Comparison of ENCODE assay signal across 17 mouse cellular contexts in genomic region chr11:87254149-87254548, GRCm38 (mm10).
A peak's percentile ranks its signal among the peaks of the same experiment; 100 is the strongest.
DNase-seq lines count a peak whose midpoint lies in the region; TF ChIP-seq lines count a peak whose summit lies in the region.
"Had no signal": no experiment of that assay in that cellular context is flagged by ENCODE, and none has a peak within 500 bp of the region (broad histone marks: within the 10 kb centered on the region; RNA-seq: fewer than 3 reads in every experiment).

No protein-coding gene starts in this region.

- no peaks in the 10 kb centered on the region for H3K27me3 ChIP-seq in testis, adult 2 months (ENCODE audit: control insufficient read depth, insufficient read depth, low read length)
- H3K27me3 ChIP-seq: midbrain, embryonic 13.5 days had no signal

- DNase-seq in heart, adult 11 months: peak; percentile 34
- no peak for DNase-seq in heart, postnatal 36 days
- no peak for DNase-seq in testis, postnatal 10 days (ENCODE audit: low spot score)
- peak; percentile 61 for DNase-seq in embryo, embryonic 10.5 days (ENCODE audit: low spot score)
- peak; percentile 12 for DNase-seq in yolk sac, embryonic 10.5 days (ENCODE audit: low spot score)
- DNase-seq in urinary bladder, postnatal 10 days (ENCODE audit: low spot score): no peak
- no peak for DNase-seq in T-cell, adult 2 months (ENCODE audit: low spot score)
- DNase-seq: cerebellum, adult 9-11 months; heart, adult 18-20 months; heart, postnatal 10 days; kidney, adult 18-20 months; left cerebral cortex, postnatal 4 days; liver, postnatal 0 days; right cerebral cortex, postnatal 25 days had no signal

- H3K4me1 ChIP-seq in testis, adult 2 months (ENCODE audit: control insufficient read depth, insufficient read depth, low read length): peaks cover 3% of the 10 kb centered on the region
- H3K4me1 ChIP-seq: midbrain, embryonic 13.5 days had no signal

- H3K27ac ChIP-seq in testis, adult 2 months (ENCODE audit: control insufficient read depth, insufficient read depth, low read depth, low read length): peak overlapping the region; percentile 56
- H3K27ac ChIP-seq: midbrain, embryonic 13.5 days had no signal

- no peak overlapping the region for H3K4me3 ChIP-seq in testis, adult 2 months (ENCODE audit: control insufficient read depth, low read depth, low read length)
- H3K4me3 ChIP-seq: erythroblast, embryonic 14.5 days; midbrain, embryonic 13.5 days had no signal

- no peak for TF ChIP-seq POLR2A in testis, adult 2 months (IDR thresholded peaks at IDR 0.05; ENCODE audit: control insufficient read depth, low read depth, low read length)

- H3K36me3 ChIP-seq in testis, adult 2 months (ENCODE audit: control insufficient read depth, insufficient read depth, low read length): no peaks in the 10 kb centered on the region
- H3K36me3 ChIP-seq: midbrain, embryonic 13.5 days had no signal

- intact Hi-C loops in heart, postnatal 36 days (cut with DNase I): no loop called here

- no peak for TF ChIP-seq CTCF in testis, adult 2 months (IDR thresholded peaks at IDR 0.05; ENCODE audit: control insufficient read depth, insufficient read depth, insufficient replicate concordance, low read depth, low read length)

Comparison
In these comparisons a context has a peak if more than half of its experiments do, and no peak if none do; other contexts are left out.
1. DNase-seq: peak in heart, adult 11 months (single experiment), embryo, embryonic 10.5 days (single experiment) and yolk sac, embryonic 10.5 days (single experiment); none in heart, postnatal 36 days (0 of 2), testis, postnatal 10 days (single experiment), urinary bladder, postnatal 10 days (single experiment) and T-cell, adult 2 months (single experiment).